Mouse (Mus musculus) monocyte, adult 2 months (primary cell): ENCODE results near the gene Ucp2.

ENCODE experiments used
- DNase-seq, 2 experiments: peaks; one replicate each; pipeline ENCODE4 v3.0.0; 2022; ENCODE audit warnings: low spot score in 2 of 2, low read depth in 1 of 2

Gene Ucp2

DNA sequence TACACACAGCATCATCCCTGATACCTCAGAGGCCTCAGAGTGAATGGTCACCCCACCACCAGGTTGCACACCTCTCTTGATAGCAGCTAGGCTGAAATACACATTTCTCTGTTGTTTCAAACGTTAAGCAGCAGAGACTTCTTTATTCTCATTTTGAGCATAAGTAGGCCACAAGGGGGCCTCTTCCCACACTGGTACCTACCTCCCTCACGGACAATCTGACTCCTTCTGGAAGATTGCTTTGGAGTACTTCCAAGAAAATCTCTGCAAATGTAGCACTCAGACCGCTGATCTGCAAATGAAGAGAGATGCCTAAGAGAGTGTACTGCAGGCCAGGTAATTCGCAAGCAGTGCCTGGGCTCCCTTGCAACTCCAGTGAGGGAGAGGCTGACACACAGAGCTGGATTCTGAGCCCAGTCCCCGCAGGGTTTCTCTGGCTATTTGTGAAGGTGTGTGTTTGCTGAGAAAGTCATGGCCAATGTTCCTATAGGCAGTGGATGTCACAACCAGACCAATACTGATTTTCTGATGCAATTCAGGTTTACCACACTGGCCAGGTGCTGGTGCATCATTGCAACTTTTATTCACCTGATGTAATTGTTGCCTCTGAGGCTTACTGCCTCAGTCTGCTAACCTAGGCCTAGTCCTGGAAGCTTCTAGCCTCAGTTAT is 57.3 kb downstream of the Ucp2 start:
- no peak for DNase-seq
